8 mouse cellular contexts compared by ENCODE assay signal in the genomic region with DNA sequence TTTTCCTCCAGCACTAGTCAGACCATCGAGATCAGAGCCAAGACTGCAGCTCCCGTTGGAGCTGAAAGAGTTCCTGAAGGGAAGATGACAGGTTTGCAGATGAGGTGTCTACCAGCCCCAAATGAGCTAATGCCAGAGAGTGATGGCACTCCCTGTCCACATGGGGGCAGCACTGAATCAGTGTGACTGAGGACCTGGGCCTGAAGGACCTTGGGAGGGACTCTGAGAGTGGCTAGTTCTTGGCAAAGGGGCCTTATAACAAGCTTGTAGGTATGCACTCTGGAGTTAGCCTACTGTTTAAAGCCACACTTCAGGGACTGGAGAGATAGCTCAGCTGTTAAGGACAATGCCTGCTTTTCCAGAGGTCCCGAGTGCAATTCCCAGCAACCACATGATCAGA.
DNase-seq lines count a peak whose midpoint lies in the region; ATAC-seq lines count a peak whose summit lies in the region.
"Had no signal": no experiment of that assay in that cellular context is flagged by ENCODE, and none has a peak within 500 bp of the region (broad histone marks: within the 10 kb centered on the region; RNA-seq: fewer than 3 reads in every experiment).

No protein-coding gene starts in this region.

- no peak for ATAC-seq in midbrain, embryonic 16.5 days
- ATAC-seq in hematopoietic stem cell, adult 5-6 weeks (replicated peaks in 1 of 2; ENCODE audit: insufficient read depth in 1 of 2, low FRiP score in 2 of 2, low TSS enrichment in 1 of 2, low read depth in 1 of 2, poor library complexity in 2 of 2, severe bottlenecking in 2 of 2) = peak; percentile 54 to 71; a peak in 2 of 4 replicates
- ATAC-seq in lung, embryonic 15.5 days (ENCODE audit: borderline replicate concordance, extremely low read depth, low FRiP score, low TSS enrichment) = peak; percentile 56; the same call in 1 of the 2 replicates

- no peaks in the 10 kb centered on the region for H3K36me3 ChIP-seq in midbrain, embryonic 10.5 days
- no peaks in the 10 kb centered on the region for H3K36me3 ChIP-seq in midbrain, embryonic 16.5 days (ENCODE audit: control insufficient read depth, insufficient read depth, low read length)
- H3K36me3 ChIP-seq in lung, embryonic 15.5 days = no peaks in the 10 kb centered on the region

- 45% methylated on average over 3 of the region's 3 CpGs for WGBS in midbrain, embryonic 10.5 days
- 42% methylated on average over 3 of the region's 3 CpGs for WGBS in midbrain, embryonic 16.5 days
- WGBS in lung, embryonic 15.5 days = 22% methylated on average over 3 of the region's 3 CpGs

- DNase-seq in midbrain, embryonic 10.5 days (ENCODE audit: low spot score) = peak; percentile 66
- DNase-seq in adipocyte (ENCODE audit: low spot score) = peak; percentile 44
- peak; percentile 80 to 86 for DNase-seq in cerebellum, postnatal 14 days
- peak; percentile 25 for DNase-seq in skeletal muscle tissue, adult 2 months (ENCODE audit: low read depth, low spot score)

- H3K4me1 ChIP-seq in midbrain, embryonic 10.5 days = peaks cover 9% of the 10 kb centered on the region
- peaks cover 7% of the 10 kb centered on the region for H3K4me1 ChIP-seq in midbrain, embryonic 16.5 days (ENCODE audit: control insufficient read depth, insufficient read depth, low read length)
- H3K4me1 ChIP-seq in lung, embryonic 15.5 days = peaks cover 7% of the 10 kb centered on the region

- H3K27ac ChIP-seq in midbrain, embryonic 10.5 days (replicated peaks) = no peak overlapping the region
- H3K27ac ChIP-seq in midbrain, embryonic 16.5 days (ENCODE audit: low read length) = no peak overlapping the region
- H3K27ac ChIP-seq in lung, embryonic 15.5 days = no peak overlapping the region

- peaks cover 41% of the 10 kb centered on the region for H3K27me3 ChIP-seq in midbrain, embryonic 10.5 days (ENCODE audit: low read depth, poor library complexity, severe bottlenecking)
- H3K27me3 ChIP-seq in midbrain, embryonic 16.5 days (ENCODE audit: control insufficient read depth, insufficient read depth, low read depth, low read length) = no peaks in the 10 kb centered on the region
- H3K27me3 ChIP-seq in lung, embryonic 15.5 days = peaks cover 7% of the 10 kb centered on the region

- H3K4me2 ChIP-seq in midbrain, embryonic 16.5 days (ENCODE audit: low read length) = no peak overlapping the region
- H3K4me2 ChIP-seq in lung, embryonic 15.5 days = no peak overlapping the region

- H3K9ac ChIP-seq in midbrain, embryonic 16.5 days (ENCODE audit: low read depth, low read length) = no peak overlapping the region
- H3K9ac ChIP-seq in lung, embryonic 15.5 days = no peak overlapping the region

- no peaks in the 10 kb centered on the region for H3K9me3 ChIP-seq in midbrain, embryonic 10.5 days (replicated peaks)
- no peaks in the 10 kb centered on the region for H3K9me3 ChIP-seq in midbrain, embryonic 16.5 days (replicated peaks; ENCODE audit: control insufficient read depth, low read length, poor library complexity, severe bottlenecking)
- no peaks in the 10 kb centered on the region for H3K9me3 ChIP-seq in lung, embryonic 15.5 days

- H3K4me3 ChIP-seq in midbrain, embryonic 10.5 days = no peak overlapping the region
- no peak overlapping the region for H3K4me3 ChIP-seq in midbrain, embryonic 16.5 days (ENCODE audit: low read depth, low read length)
- no peak overlapping the region for H3K4me3 ChIP-seq in lung, embryonic 15.5 days
- H3K4me3 ChIP-seq: myocyte had no signal

Comparison
In these comparisons a context has a peak if more than half of its experiments do, and no peak if none do; other contexts are left out.
1. DNase-seq: peak in every context shown above with its lines; median percentile 83 in cerebellum, postnatal 14 days; 66 in midbrain, embryonic 10.5 days; 44 in adipocyte; 25 in skeletal muscle tissue, adult 2 months.